Mouse (Mus musculus): Measurements from ENCODE around the gene Olfr1280. TPM values are rescaled to one million over a fixed set of nuclear protein-coding genes. Genes with fewer than 3 reads are reported as not detected.

Gene Olfr1280
- polyA plus RNA-seq, 1 experiment from 2014 or later = not detected

DNA sequence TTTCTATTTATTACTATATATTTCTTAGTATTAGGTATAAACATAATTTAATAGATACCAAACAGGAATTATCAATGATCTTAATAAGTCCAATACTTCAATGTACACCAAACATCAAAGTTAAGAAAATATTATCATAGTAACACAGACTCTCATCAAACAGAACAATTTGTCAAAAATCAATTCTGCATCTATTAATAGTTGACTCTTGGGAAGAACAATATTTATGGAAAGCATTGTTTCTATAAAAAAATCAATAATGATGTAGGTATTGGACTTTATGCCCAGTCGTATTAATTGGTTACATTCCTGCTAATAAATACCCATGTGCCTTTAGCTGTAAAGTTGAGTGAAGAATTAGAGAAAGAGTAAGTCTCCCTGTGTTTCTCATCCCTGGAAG, 61.4 kb downstream of the Olfr1280 start, which contains the start of gene Olfr1284:
Gene Olfr1284, plus strand, starts transcription at position 301 of the 400 bp plus-strand sequence.
- Histone ChIP-seq H3K4me1 (replicated peaks; ENCODE audit: control insufficient read depth, insufficient read depth, low read length) (no peaks in the 10 kb centered on the region), H3K9me3 (ENCODE audit: control insufficient read depth, low read length) (no peaks in the 10 kb centered on the region), H3K27ac (ENCODE audit: low read depth, low read length) (no peak within 1 kb of the TSS), H3K9ac (ENCODE audit: low read depth, low read length) (no peak within 1 kb of the TSS), H3K27me3 (ENCODE audit: control insufficient read depth, insufficient read depth, low read length) (no peaks in the 10 kb centered on the region), H3K4me3 (ENCODE audit: low read depth, low read length) (no peak within 1 kb of the TSS), H3K36me3 (ENCODE audit: control insufficient read depth, insufficient read depth, low read length) (no peaks in the 10 kb centered on the region), H3K4me2 (replicated peaks; ENCODE audit: low read depth, low read length) (no peak within 1 kb of the TSS)
- 86% methylated on average over 1 of the region's 1 CpGs for WGBS
- ATAC-seq (ENCODE audit: low FRiP score) = no peak
- no peak for DNase-seq (ENCODE audit: low spot score)

Other genes with a start within 250 kb of the Olfr1280 start
- gene Gm13941, start 208.0 kb upstream of the Olfr1280 start, polyA plus RNA-seq (2014; fragmentation: Nextera tagmentation; extraction: Ambion mirVana) = not detected in 2 replicates
- gene Gm15130, start 161.1 kb upstream of the Olfr1280 start, polyA plus RNA-seq (2014; fragmentation: Nextera tagmentation; extraction: Ambion mirVana) = not detected in 2 replicates
- not detected in 2 replicates for gene 4930430A15Rik, start 84.4 kb upstream of the Olfr1280 start, polyA plus RNA-seq (2014; fragmentation: Nextera tagmentation; extraction: Ambion mirVana)
- gene Olfr1275, start 78.7 kb upstream of the Olfr1280 start, polyA plus RNA-seq (2014; fragmentation: Nextera tagmentation; extraction: Ambion mirVana) = not detected in 2 replicates
- not detected in 2 replicates for gene Olfr1276, start 59.5 kb upstream of the Olfr1280 start, polyA plus RNA-seq (2014; fragmentation: Nextera tagmentation; extraction: Ambion mirVana)
- gene Olfr1277, start 39.9 kb upstream of the Olfr1280 start, polyA plus RNA-seq (2014; fragmentation: Nextera tagmentation; extraction: Ambion mirVana) = not detected in 2 replicates
- gene Olfr1278, start 23.9 kb upstream of the Olfr1280 start, polyA plus RNA-seq (2014; fragmentation: Nextera tagmentation; extraction: Ambion mirVana) = not detected in 2 replicates
- gene Olfr1279, start 13.4 kb upstream of the Olfr1280 start, polyA plus RNA-seq (2014; fragmentation: Nextera tagmentation; extraction: Ambion mirVana) = not detected in 2 replicates
- not detected in 2 replicates for gene Olfr1281, start 12.5 kb downstream of the Olfr1280 start, polyA plus RNA-seq (2014; fragmentation: Nextera tagmentation; extraction: Ambion mirVana)
- not detected in 2 replicates for gene Olfr1282, start 22.1 kb downstream of the Olfr1280 start, polyA plus RNA-seq (2014; fragmentation: Nextera tagmentation; extraction: Ambion mirVana)
- not detected in 2 replicates for gene Olfr1283, start 52.8 kb downstream of the Olfr1280 start, polyA plus RNA-seq (2014; fragmentation: Nextera tagmentation; extraction: Ambion mirVana)
- gene Olfr1284, start 61.5 kb downstream of the Olfr1280 start, polyA plus RNA-seq (2014; fragmentation: Nextera tagmentation; extraction: Ambion mirVana) = not detected in 2 replicates
- gene Olfr1286, start 109.1 kb downstream of the Olfr1280 start, polyA plus RNA-seq (2014; fragmentation: Nextera tagmentation; extraction: Ambion mirVana) = not detected in 2 replicates
- gene Olfr1287, start 135.1 kb downstream of the Olfr1280 start, polyA plus RNA-seq (2014; fragmentation: Nextera tagmentation; extraction: Ambion mirVana) = not detected in 2 replicates
- gene Olfr1288, start 160.1 kb downstream of the Olfr1280 start, polyA plus RNA-seq (2014; fragmentation: Nextera tagmentation; extraction: Ambion mirVana) = not detected in 2 replicates
- not detected in 2 replicates for gene Olfr1289, start 166.8 kb downstream of the Olfr1280 start, polyA plus RNA-seq (2014; fragmentation: Nextera tagmentation; extraction: Ambion mirVana)
- gene Olfr1290, start 179.8 kb downstream of the Olfr1280 start, polyA plus RNA-seq (2014; fragmentation: Nextera tagmentation; extraction: Ambion mirVana) = 0.08 TPM in 1 of 2 replicates, not detected in the other
- not detected in 2 replicates for gene Olfr1291-ps1, start 183.2 kb downstream of the Olfr1280 start, polyA plus RNA-seq (2014; fragmentation: Nextera tagmentation; extraction: Ambion mirVana)
- gene Olfr1293-ps, start 211.2 kb downstream of the Olfr1280 start, polyA plus RNA-seq (2014; fragmentation: Nextera tagmentation; extraction: Ambion mirVana) = not detected in 2 replicates
- not detected in 2 replicates for gene Olfr1294, start 226.3 kb downstream of the Olfr1280 start, polyA plus RNA-seq (2014; fragmentation: Nextera tagmentation; extraction: Ambion mirVana)